Comparison of ENCODE assay signal across 20 mouse cellular contexts in the genomic region with DNA sequence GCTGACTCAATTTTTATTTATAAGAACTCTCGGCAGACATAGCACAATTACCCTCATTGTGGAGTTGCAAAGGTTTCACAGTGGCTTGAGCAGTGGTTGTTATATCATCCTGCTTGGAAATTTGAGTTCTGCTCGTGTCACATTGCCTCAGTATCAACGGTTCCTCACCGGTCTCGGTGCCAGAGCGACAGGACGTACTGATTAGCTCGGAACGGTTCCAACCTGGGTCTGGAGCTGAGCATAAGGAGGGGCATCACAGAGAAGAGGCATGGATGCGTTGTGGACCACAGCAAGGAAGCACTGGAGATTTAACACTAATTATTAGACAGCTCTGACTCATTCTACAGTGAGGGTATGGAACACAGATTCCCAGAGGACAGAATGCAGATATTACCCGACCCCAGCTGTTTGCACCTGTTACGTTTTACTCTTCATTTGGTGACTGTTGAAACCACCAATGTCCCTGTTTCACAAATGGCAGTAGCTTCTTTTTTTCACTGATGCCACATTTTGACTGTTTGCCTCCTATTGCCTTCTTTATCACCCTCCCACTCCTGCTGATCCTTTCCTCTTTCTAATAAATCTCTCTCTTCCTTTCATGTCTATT.
"Had no signal": no experiment of that assay in that cellular context is flagged by ENCODE, and none has a peak within 500 bp of the region (broad histone marks: within the 10 kb centered on the region; RNA-seq: fewer than 3 reads in every experiment).

No protein-coding gene starts in this region.

- H3K27me3 ChIP-seq: liver, embryonic 15.5 days; lung, embryonic 15.5 days; megakaryocyte, embryonic 14.5 days; midbrain, embryonic 13.5 days; midbrain, embryonic 15.5 days; neural tube, embryonic 13.5 days; neural tube, embryonic 15.5 days had no signal

- H3K36me3 ChIP-seq: liver, embryonic 15.5 days; lung, embryonic 15.5 days; midbrain, embryonic 13.5 days; midbrain, embryonic 15.5 days; neural tube, embryonic 13.5 days; neural tube, embryonic 15.5 days had no signal

- H3K4me3 ChIP-seq: liver, embryonic 15.5 days; lung, embryonic 15.5 days; megakaryocyte, embryonic 14.5 days; midbrain, embryonic 13.5 days; midbrain, embryonic 15.5 days; myocyte; neural tube, embryonic 13.5 days; neural tube, embryonic 15.5 days had no signal

- DNase-seq: liver, postnatal 0 days; lung, adult 2 months; lung, postnatal 14 days; lung, postnatal 36 days; retina, postnatal 1 day; right cerebral cortex, adult 18-20 months; right cerebral cortex, postnatal 25 days; right cerebral cortex, postnatal 4 days; spleen, adult 18-20 months; thymus, adult 18-20 months; thymus, postnatal 14 days; thymus, postnatal 36 days had no signal
